Mouse (Mus musculus) kidney, embryonic 15.5 days (tissue): ENCODE measurements around the gene Sec31b. TPM values are rescaled to one million over a fixed set of nuclear protein-coding genes. Genes with fewer than 3 reads are reported as not detected.

ENCODE experiments used
- ATAC-seq: fragments of 200-750 bp; cut with Nextera tagmentation; replicated peaks from 2 replicates; pipeline ENCODE4 v1.8.0; 2017; ENCODE audit warnings: moderate TSS enrichment; ENCODE audit not compliant: low FRiP score
- H3K27ac ChIP-seq: fragments of 300-500 bp; sonication (generic); 2 replicates; pipeline ENCODE4 v1.5.1; 2015; ENCODE audit warnings: mild to moderate bottlenecking, inconsistent platforms
- H3K27me3 ChIP-seq: fragments of 300-500 bp; sonication (generic); 2 replicates; pipeline ENCODE4 v1.6.1; 2015; ENCODE audit warnings: inconsistent platforms
- H3K36me3 ChIP-seq: fragments of 300-500 bp; sonication (generic); 2 replicates; pipeline ENCODE4 v1.6.1; 2015; ENCODE audit warnings: inconsistent platforms
- H3K4me1 ChIP-seq: fragments of 300-500 bp; sonication (generic); 2 replicates; pipeline ENCODE4 v1.6.1; 2015; ENCODE audit warnings: inconsistent platforms
- H3K4me2 ChIP-seq: fragments of 300-500 bp; sonication (generic); 2 replicates; pipeline ENCODE4 v1.6.1; 2015; ENCODE audit warnings: moderate library complexity, mild to moderate bottlenecking, inconsistent platforms
- H3K4me3 ChIP-seq: fragments of 300-500 bp; sonication (generic); replicated peaks from 2 replicates; pipeline ENCODE4 v1.5.1; 2015; ENCODE audit warnings: mild to moderate bottlenecking, inconsistent platforms
- H3K9ac ChIP-seq: fragments of 300-500 bp; sonication (generic); 2 replicates; pipeline ENCODE4 v1.6.1; 2015; ENCODE audit warnings: mild to moderate bottlenecking, inconsistent platforms
- H3K9me3 ChIP-seq: fragments of 300-500 bp; sonication (generic); replicated peaks from 2 replicates; pipeline ENCODE4 v1.6.1; 2016; ENCODE audit warnings: inconsistent platforms
- WGBS: fragments of 180-500 bp; shearing (Covaris S2); methylation state at CpG from one replicate; pipeline ENCODE4 v1.1.7; 2015; ENCODE audit warnings: mixed read lengths; 5-methylcytosine and 5-hydroxymethylcytosine counted together
- polyA plus RNA-seq: library from polyadenylated mRNA; unstranded; fragments of >200 nt; fragmentation: Nextera tagmentation; extraction: Ambion mirVana; gene quantifications from 2 replicates; pipeline ENCODE4 v1.2.1, GENCODE M21; 2015

The Sec31b gene
- polyA plus RNA-seq, 1 experiment from 2014 or later, result 1.3 TPM

- WGBS, result 69% methylated on average over 4 of the region's 4 CpGs
- no peak overlapping the region for H3K4me2 ChIP-seq
- no peak for ATAC-seq
- peaks cover 30% of the 10 kb centered on the region for H3K4me1 ChIP-seq
- no peak overlapping the region for H3K4me3 ChIP-seq
- peaks cover 24% of the 10 kb centered on the region; the same call in 1 of the 2 replicates for H3K27me3 ChIP-seq
- H3K27ac ChIP-seq, result no peak overlapping the region
- no peak overlapping the region for H3K9ac ChIP-seq
- H3K9me3 ChIP-seq, result no peaks in the 10 kb centered on the region
- no peaks in the 10 kb centered on the region for H3K36me3 ChIP-seq
Observed at GRCm38 (mm10) chr19:44502741-44503140, 42.9 kb downstream of the Sec31b start.

- no peak for ATAC-seq
- H3K9ac ChIP-seq, result no peak overlapping the region
- 55% methylated on average over 6 of the region's 6 CpGs for WGBS
Observed at GRCm38 (mm10) chr19:44501925-44502324, 43.7 kb downstream of the Sec31b start.

GRCm38 (mm10) chr19:44500240-44500639, 45.4 kb downstream of the Sec31b start:
- 21% methylated on average over 5 of the region's 5 CpGs for WGBS
- no peaks in the 10 kb centered on the region for H3K36me3 ChIP-seq
- peak; percentile 40; the same call in 1 of the 2 replicates for ATAC-seq
- no peaks in the 10 kb centered on the region for H3K9me3 ChIP-seq
- peaks cover 24% of the 10 kb centered on the region; the same call in 1 of the 2 replicates for H3K27me3 ChIP-seq
- no peak overlapping the region for H3K4me2 ChIP-seq
- peaks cover 30% of the 10 kb centered on the region for H3K4me1 ChIP-seq
- no peak overlapping the region for H3K4me3 ChIP-seq
- H3K9ac ChIP-seq, result no peak overlapping the region
- peak overlapping the region; percentile 42; the same call in 1 of the 2 replicates for H3K27ac ChIP-seq

More at GRCm38 (mm10) chr19:44501925-44502324, 43.7 kb downstream of the Sec31b start:
- H3K9me3 ChIP-seq, result no peaks in the 10 kb centered on the region
- H3K4me3 ChIP-seq, result no peak overlapping the region
- no peaks in the 10 kb centered on the region for H3K36me3 ChIP-seq
- H3K27ac ChIP-seq, result no peak overlapping the region
- peaks cover 21% of the 10 kb centered on the region; the same call in 1 of the 2 replicates for H3K27me3 ChIP-seq
- peaks cover 30% of the 10 kb centered on the region for H3K4me1 ChIP-seq
- H3K4me2 ChIP-seq, result no peak overlapping the region

- H3K4me1 ChIP-seq, result peaks cover 30% of the 10 kb centered on the region
- WGBS, result 27% methylated on average over 6 of the region's 6 CpGs
- H3K4me2 ChIP-seq, result no peak overlapping the region
- H3K27me3 ChIP-seq, result peaks cover 22% of the 10 kb centered on the region; the same call in 1 of the 2 replicates
- no peak overlapping the region for H3K4me3 ChIP-seq
- H3K9ac ChIP-seq, result no peak overlapping the region
- no peak for ATAC-seq
- H3K36me3 ChIP-seq, result no peaks in the 10 kb centered on the region
- no peaks in the 10 kb centered on the region for H3K9me3 ChIP-seq
- H3K27ac ChIP-seq, result peak overlapping the region; percentile 66; the same call in 1 of the 2 replicates
Observed at GRCm38 (mm10) chr19:44498936-44499335, 46.7 kb downstream of the Sec31b start.

DNA sequence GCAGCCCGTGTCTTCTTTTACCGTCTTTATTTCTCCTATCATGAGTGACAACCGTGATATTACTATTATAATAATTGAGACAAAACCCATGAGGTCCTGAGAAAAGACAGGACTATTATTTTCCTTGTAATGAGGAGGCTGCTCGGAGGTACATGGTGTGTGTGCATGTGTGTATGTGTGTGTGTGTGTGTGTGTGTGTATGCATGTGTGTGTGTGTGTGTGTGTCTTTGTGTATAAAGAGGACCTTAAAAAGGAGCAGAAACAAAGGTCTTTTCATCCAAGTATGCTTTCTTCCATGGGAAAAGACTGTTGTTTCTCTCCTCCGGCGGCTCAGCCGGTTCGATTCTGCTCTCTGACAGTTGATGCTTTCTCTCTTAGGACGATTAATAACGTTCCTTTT, 48.7 kb downstream of the Sec31b start:
- Histone ChIP-seq H3K27me3 (peaks cover 26% of the 10 kb centered on the region; the same call in 1 of the 2 replicates), H3K27ac (no peak overlapping the region), H3K36me3 (no peaks in the 10 kb centered on the region), H3K4me2 (no peak overlapping the region), H3K4me3 (no peak overlapping the region), H3K9ac (no peak overlapping the region), H3K9me3 (no peaks in the 10 kb centered on the region), H3K4me1 (peaks cover 26% of the 10 kb centered on the region)
- ATAC-seq, result no peak
- 76% methylated on average over 10 of the region's 10 CpGs for WGBS

DNA sequence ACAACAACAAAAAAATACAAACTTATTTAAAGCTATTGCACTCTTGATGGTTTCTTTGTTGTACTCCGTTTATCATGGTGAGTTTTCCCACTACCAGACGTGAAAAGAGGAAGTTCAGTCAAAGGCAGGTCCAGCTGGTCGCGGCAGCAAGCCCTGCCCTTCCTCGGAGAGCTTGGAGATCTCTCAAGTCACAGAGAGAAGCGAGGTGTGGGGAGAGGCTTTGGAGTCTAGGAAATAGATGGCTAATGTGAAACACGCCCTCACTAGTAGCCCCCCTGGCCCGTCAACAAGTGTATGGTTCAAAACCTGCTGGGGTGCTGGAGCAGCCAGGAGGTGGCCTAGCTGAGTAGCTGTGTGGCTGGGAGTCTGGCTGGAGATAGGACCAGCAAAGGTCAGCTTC, 49.2 kb downstream of the Sec31b start:
- no peak overlapping the region for H3K4me2 ChIP-seq
- peaks cover 29% of the 10 kb centered on the region; the same call in 1 of the 2 replicates for H3K27me3 ChIP-seq
- H3K36me3 ChIP-seq, result no peaks in the 10 kb centered on the region
- no peak overlapping the region for H3K9ac ChIP-seq
- H3K4me3 ChIP-seq, result no peak overlapping the region
- peaks cover 23% of the 10 kb centered on the region for H3K4me1 ChIP-seq
- WGBS, result 62% methylated on average over 8 of the region's 8 CpGs
- H3K27ac ChIP-seq, result no peak overlapping the region
- ATAC-seq, result no peak
- H3K9me3 ChIP-seq, result no peaks in the 10 kb centered on the region

DNA sequence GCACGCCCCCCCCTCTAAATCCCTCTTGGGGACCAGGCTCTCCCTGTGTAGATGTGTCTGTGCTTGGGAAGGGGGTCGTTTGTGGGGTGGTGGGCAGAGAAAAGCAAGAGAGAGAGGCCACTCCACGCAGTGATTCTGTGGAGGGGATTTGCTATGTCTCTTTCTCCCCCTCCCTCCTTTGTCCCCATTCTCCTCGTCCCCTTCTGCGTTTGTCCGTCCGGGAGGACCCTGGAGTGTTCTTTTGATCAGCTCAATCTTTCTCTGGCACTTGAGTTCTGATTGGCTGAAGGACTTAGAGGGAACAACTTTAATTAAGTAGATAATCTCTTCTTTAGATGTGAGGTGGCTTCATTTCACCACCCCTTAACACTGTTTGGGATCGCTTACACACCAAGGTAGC, 52.5 kb downstream of the Sec31b start, which contains the start of gene Wnt8b:
Gene Wnt8b (plus strand): TSS at position 345 of the 400 bp plus-strand sequence.
- WGBS, result 46% methylated on average over 8 of the region's 8 CpGs
- no peak within 1 kb of the TSS for H3K27ac ChIP-seq

DNA sequence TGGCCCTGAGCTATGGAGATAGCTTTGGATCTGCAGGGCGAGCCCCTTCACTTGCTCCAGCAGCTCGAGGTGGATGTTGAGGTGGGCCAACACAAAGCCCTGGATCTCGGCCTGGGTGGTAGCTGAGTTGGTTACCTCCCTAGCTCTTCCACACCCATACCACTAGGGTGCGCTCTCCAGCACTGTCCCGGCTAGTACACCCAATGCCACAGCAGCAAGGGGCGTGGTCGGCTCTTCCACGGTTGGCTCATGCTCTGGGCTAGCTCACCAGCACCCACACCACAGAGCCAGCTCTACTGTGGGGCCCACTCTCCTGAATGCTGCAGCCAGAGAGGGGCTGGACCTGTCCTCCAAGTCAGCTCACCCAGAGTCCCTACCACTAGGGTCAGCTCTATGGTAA, 58.4 kb downstream of the Sec31b start:
- Histone ChIP-seq H3K4me1 (no peaks in the 10 kb centered on the region), H3K9me3 (no peaks in the 10 kb centered on the region), H3K27ac (no peak overlapping the region), H3K27me3 (peaks cover 12% of the 10 kb centered on the region; the same call in 1 of the 2 replicates), H3K9ac (no peak overlapping the region), H3K36me3 (no peaks in the 10 kb centered on the region), H3K4me2 (no peak overlapping the region), H3K4me3 (no peak overlapping the region)
- no peak; the same call in 1 of the 2 replicates for ATAC-seq
- WGBS, result 11% methylated on average over 8 of the region's 8 CpGs

More for the DNA sequence above, 52.5 kb downstream of the Sec31b start, which contains the start of gene Wnt8b:
- no peak within 1 kb of the TSS for H3K4me2 ChIP-seq
- H3K36me3 ChIP-seq, result no peaks in the 10 kb centered on the region
- no peaks in the 10 kb centered on the region for H3K4me1 ChIP-seq
- peaks cover 27% of the 10 kb centered on the region; the same call in 1 of the 2 replicates for H3K27me3 ChIP-seq
- H3K9ac ChIP-seq, result no peak within 1 kb of the TSS
- no peak within 1 kb of the TSS for H3K4me3 ChIP-seq
- H3K9me3 ChIP-seq, result no peaks in the 10 kb centered on the region
- no peak for ATAC-seq

DNA sequence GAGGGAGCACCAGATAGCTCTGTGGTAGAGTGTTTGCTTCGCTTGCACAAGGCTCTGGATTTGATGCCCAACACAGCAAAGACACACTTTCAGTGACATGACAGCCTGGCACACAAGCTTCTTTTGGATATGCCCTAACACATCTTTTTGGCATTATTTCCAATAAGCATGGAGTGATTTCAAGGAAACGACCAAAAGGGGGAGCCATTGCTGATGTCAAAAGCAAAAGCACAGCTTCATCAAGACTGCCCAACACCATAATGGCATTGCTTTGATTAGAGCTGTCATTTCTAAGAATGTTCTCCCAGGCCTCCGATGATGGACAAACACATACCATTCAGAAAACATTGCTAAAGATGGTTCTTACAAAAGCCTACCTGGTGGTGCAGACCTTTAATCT, 69.1 kb downstream of the Sec31b start:
- Histone ChIP-seq H3K36me3 (no peaks in the 10 kb centered on the region), H3K4me2 (no peak overlapping the region), H3K4me3 (no peak overlapping the region), H3K4me1 (peaks cover 7% of the 10 kb centered on the region; the same call in 1 of the 2 replicates), H3K9ac (no peak overlapping the region), H3K9me3 (no peaks in the 10 kb centered on the region), H3K27me3 (0 out of 2 replicates have a peak, but pooled peaks cover 5% of the 10 kb centered on the region), H3K27ac (no peak overlapping the region)
- 54% methylated on average over 3 of the region's 3 CpGs for WGBS
- no peak for ATAC-seq

- Histone ChIP-seq H3K9ac (no peak overlapping the region), H3K4me2 (no peak overlapping the region)
- WGBS, result 81% methylated on average over 6 of the region's 6 CpGs
Observed at GRCm38 (mm10) chr19:44475268-44475667, 70.4 kb downstream of the Sec31b start.

GRCm38 (mm10) chr19:44474158-44474557, 71.5 kb downstream of the Sec31b start:
- H3K36me3 ChIP-seq, result no peaks in the 10 kb centered on the region
- H3K9ac ChIP-seq, result no peak overlapping the region
- peaks cover 7% of the 10 kb centered on the region; the same call in 1 of the 2 replicates for H3K4me1 ChIP-seq
- no peak overlapping the region for H3K4me3 ChIP-seq
- 0 out of 2 replicates have a peak, but pooled peaks cover 5% of the 10 kb centered on the region for H3K27me3 ChIP-seq
- H3K9me3 ChIP-seq, result no peaks in the 10 kb centered on the region
- WGBS, result 3% methylated on average over 10 of the region's 10 CpGs
- H3K4me2 ChIP-seq, result no peak overlapping the region
- ATAC-seq, result no peak
- no peak overlapping the region for H3K27ac ChIP-seq

More at GRCm38 (mm10) chr19:44475268-44475667, 70.4 kb downstream of the Sec31b start:
- Histone ChIP-seq H3K27me3 (0 out of 2 replicates have a peak, but pooled peaks cover 5% of the 10 kb centered on the region), H3K4me3 (no peak overlapping the region), H3K4me1 (peaks cover 7% of the 10 kb centered on the region; the same call in 1 of the 2 replicates), H3K27ac (no peak overlapping the region), H3K36me3 (no peaks in the 10 kb centered on the region), H3K9me3 (no peaks in the 10 kb centered on the region)
- ATAC-seq, result no peak
